Mouse (Mus musculus) lung, adult 2 months (tissue): ENCODE data around the gene Plekha5.

Experiments used
- CTCF ChIP-seq: fragments of 200-500 bp; IDR thresholded peaks from 2 replicates; pipeline ENCODE4 v1.5.1; 2011; ENCODE audit warnings: mild to moderate bottlenecking, low read length, control low read depth; ENCODE audit not compliant: insufficient read depth
- POLR2A ChIP-seq: fragments of 200-500 bp; IDR thresholded peaks from 2 replicates; pipeline ENCODE4 v1.6.1; 2011; ENCODE audit warnings: low read depth, mild to moderate bottlenecking, control low read depth, low read length, borderline replicate concordance; ENCODE audit errors: extremely low read depth

- TF ChIP-seq CTCF, result no peak
- TF ChIP-seq POLR2A, result no peak
These were observed 135.6 kb downstream of the Plekha5 start for GRCm38 (mm10) chr6:140559411-140559810.
